Mouse (Mus musculus) myocyte (in vitro differentiated cells): ENCODE results near the gene Zfp229.

Experiments
- CEBPB ChIP-seq: IDR thresholded peaks from 2 replicates; pipeline ENCODE4 v1.6.1; 2011; ENCODE audit warnings: mild to moderate bottlenecking, moderate library complexity; ENCODE audit not compliant: poor library complexity, insufficient read depth, severe bottlenecking
- E2F4 ChIP-seq: IDR thresholded peaks from one replicate; pipeline ENCODE4 v1.6.1; 2011; ENCODE audit warnings: mild to moderate bottlenecking, control low read depth, moderate library complexity; ENCODE audit not compliant: insufficient read depth
- MAX ChIP-seq: IDR thresholded peaks from one replicate; pipeline ENCODE4 v1.6.1; 2011; ENCODE audit warnings: low read depth, mild to moderate bottlenecking, control low read depth
- MYOD1 ChIP-seq, 3 experiments: IDR thresholded peaks; one replicate each; pipeline ENCODE4 v1.6.1; 2011; ENCODE audit warnings: control low read depth in 2 of 3, low read depth in 2 of 3, mild to moderate bottlenecking in 2 of 3, moderate library complexity in 1 of 3; ENCODE audit not compliant: insufficient read length in 2 of 3, control insufficient read depth in 1 of 3
- MYOG ChIP-seq, 3 experiments: IDR thresholded peaks; one replicate each; pipeline ENCODE4 v1.6.1; 2011; ENCODE audit warnings: control low read depth in 2 of 3, low read depth in 2 of 3, mild to moderate bottlenecking in 2 of 3; ENCODE audit not compliant: insufficient read length in 2 of 3, control insufficient read depth in 1 of 3, insufficient read depth in 1 of 3
- POLR2A ChIP-seq: IDR thresholded peaks from one replicate; pipeline ENCODE4 v1.6.1; 2011; ENCODE audit warnings: low read depth, mild to moderate bottlenecking, control low read depth, moderate library complexity; ENCODE audit not compliant: insufficient read length
- POLR2AphosphoS2 ChIP-seq: IDR thresholded peaks from one replicate; pipeline ENCODE4 v1.6.1; 2011; ENCODE audit warnings: low read depth, control low read depth; ENCODE audit not compliant: insufficient read length
- REST ChIP-seq: IDR thresholded peaks from one replicate; pipeline ENCODE4 v1.6.1; 2011; ENCODE audit warnings: mild to moderate bottlenecking, control low read depth, moderate library complexity; ENCODE audit not compliant: insufficient read depth, insufficient read length
- SRF ChIP-seq: IDR thresholded peaks from one replicate; pipeline ENCODE4 v1.6.1; 2011; ENCODE audit warnings: low read depth; ENCODE audit not compliant: control insufficient read depth, insufficient read length
- TCF12 ChIP-seq: IDR thresholded peaks from one replicate; pipeline ENCODE4 v1.6.1; 2011; ENCODE audit warnings: mild to moderate bottlenecking, control low read depth; ENCODE audit not compliant: poor library complexity, insufficient read depth, severe bottlenecking
- TCF3 ChIP-seq: IDR thresholded peaks from one replicate; pipeline ENCODE4 v1.6.1; 2011; ENCODE audit warnings: low read depth, control low read depth; ENCODE audit not compliant: insufficient read length
- USF1 ChIP-seq: IDR thresholded peaks from one replicate; pipeline ENCODE4 v1.6.1; 2011; ENCODE audit warnings: low read depth, mild to moderate bottlenecking, control low read depth, moderate library complexity

GRCm38 (mm10) chr17:21702281-21703240, 28.0 kb upstream of the Zfp229 start:
- no peak for TF ChIP-seq POLR2A
- TF ChIP-seq MAX: no peak
- TF ChIP-seq MYOG (IDR thresholded peaks at IDR 0.05; ENCODE audit: control insufficient read depth in 1 of 3, insufficient read depth in 1 of 3, insufficient read length in 2 of 3, low read depth in 2 of 3): no peak
- TF ChIP-seq TCF12: no peak
- TF ChIP-seq MYOD1 (IDR thresholded peaks at IDR 0.05; ENCODE audit: control insufficient read depth in 1 of 3, insufficient read length in 2 of 3, low read depth in 2 of 3): no peak
- TF ChIP-seq SRF: no peak
- no peak for TF ChIP-seq USF1
- TF ChIP-seq POLR2AphosphoS2: no peak
- no peak for TF ChIP-seq CEBPB
- TF ChIP-seq REST: no peak
- no peak for TF ChIP-seq E2F4
- TF ChIP-seq TCF3: no peak
